Mouse (Mus musculus): ENCODE measurements around the gene Bean1. TPM values are rescaled to one million over a fixed set of nuclear protein-coding genes. Genes with fewer than 3 reads are reported as not detected.

Bean1 gene
- 1 to 10 TPM; 4.6 to 7.2 TPM for total RNA-seq (2021)
- 12.1 and 17.6 TPM in 2 replicates for polyA plus RNA-seq (2012; rRNA removed)
- long read RNA-seq, partial matches to known transcripts = 0 of 2 reads
- long read RNA-seq, other reads (novel, unspliced or antisense) = 1 of 2 reads

- DNase-seq = peak; percentile 76
Observed at GRCm38 (mm10) chr8:104170118-104171049, at the start of gene Bean1. Bean1 (plus strand) TSS chr8:104170442.

DNA sequence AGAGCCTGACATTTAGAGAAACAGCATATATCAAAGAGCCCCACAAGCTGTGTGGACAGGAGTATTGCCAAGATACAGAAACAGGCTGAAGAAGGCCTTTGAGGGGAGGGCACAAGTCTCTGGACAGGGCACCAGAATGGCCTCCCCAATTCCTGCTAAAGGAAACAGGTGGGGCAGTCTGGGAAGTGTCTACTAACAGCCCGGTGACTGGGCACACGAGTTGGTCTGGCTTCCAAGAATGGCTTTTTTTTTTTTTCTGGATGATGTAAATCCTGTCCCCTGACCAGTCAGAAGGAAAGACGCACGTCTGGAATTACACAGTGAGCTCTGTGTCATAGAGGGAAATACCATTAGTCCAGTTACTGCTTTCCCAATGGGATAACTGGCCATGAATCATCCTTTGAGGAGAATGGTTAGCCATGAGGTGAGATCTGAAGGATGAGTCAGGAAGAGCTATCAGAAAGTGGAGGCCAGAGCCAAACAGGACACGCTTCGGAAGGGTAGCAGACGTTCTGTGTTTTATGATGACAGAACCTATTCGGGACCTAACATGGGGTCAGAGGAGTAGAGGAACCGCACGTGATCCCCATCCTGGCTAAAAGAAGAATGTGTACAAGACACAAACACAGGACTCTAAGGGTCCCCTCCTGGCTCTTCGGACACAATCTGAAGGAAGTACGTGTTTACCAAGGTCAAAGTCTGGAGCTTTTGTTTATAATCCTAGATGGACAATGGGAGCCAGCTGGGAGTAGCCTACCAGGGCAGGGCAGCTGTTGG, 48.4 kb upstream of the Bean1 start:
- peak; percentile 45 for DNase-seq

DNA sequence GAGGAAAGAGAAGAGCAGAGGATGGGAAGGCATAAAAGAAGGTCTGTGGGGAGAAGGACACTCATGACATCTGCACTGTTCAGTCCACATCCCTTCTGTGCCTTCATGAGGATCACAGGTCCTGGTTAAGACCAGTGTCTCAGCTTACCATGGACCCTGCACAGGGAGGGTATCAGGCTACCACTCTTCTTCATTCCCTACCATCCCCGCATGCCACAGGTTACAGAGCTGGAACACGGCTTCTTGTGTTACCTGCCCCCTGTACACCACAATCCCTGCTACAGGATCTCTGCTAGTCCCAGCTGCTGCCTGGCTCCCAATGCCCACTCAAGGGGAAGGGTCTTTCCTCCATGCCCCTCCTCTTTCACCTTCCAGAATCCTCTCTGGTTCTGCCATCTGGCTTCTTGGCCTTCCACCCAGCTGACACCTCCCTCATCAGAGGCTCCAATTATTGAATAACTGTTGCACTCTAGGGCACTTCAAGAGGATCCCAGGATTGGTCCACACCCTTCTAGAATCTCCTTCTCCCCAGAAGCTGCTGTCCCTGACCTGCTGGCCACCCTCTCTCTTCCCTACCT, 47.1 kb upstream of the Bean1 start:
- DNase-seq = no peak

GRCm38 (mm10) chr8:104124534-104124933, 45.7 kb upstream of the Bean1 start:
- DNase-seq = no peak

DNA sequence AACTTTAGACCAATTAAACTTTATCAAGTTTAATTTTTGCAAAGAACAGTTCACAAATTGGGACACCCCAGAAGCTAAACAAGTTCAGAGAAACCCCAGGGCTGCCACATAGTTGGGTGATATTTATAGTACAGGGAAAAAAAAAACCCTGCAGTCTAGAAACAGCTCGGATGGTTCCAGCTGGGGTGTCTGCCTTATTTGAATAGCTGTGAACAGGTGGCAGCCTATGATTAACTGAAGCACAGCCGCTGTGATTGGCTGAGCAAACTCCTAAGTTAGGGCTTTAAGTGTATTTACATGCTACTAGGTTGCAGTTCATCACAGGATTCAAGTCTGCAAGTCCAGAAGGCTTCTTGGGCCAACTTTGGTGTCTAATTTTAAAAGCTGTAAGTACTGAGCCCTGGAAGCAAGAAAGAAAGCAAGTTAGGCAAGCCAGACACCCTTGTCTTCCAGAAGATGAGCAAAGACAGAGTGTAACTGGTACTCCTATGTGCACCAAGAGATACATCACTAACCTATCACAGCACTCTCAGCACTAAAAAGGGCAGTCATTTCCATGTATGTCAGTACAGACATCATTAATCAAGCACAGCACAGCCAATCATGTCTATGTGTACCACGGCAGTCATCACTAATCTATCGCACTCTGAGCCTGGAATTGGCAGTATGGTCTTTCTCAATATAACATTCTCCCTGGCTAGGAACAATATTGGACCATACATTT, 42.9 kb upstream of the Bean1 start:
- no peak for DNase-seq

GRCm38 (mm10) chr8:104130916-104131315, 39.3 kb upstream of the Bean1 start:
- no peak for DNase-seq

GRCm38 (mm10) chr8:104131414-104131975, 38.7 kb upstream of the Bean1 start:
- no peak for DNase-seq

GRCm38 (mm10) chr8:104134521-104134920, 35.7 kb upstream of the Bean1 start:
- DNase-seq = no peak

DNA sequence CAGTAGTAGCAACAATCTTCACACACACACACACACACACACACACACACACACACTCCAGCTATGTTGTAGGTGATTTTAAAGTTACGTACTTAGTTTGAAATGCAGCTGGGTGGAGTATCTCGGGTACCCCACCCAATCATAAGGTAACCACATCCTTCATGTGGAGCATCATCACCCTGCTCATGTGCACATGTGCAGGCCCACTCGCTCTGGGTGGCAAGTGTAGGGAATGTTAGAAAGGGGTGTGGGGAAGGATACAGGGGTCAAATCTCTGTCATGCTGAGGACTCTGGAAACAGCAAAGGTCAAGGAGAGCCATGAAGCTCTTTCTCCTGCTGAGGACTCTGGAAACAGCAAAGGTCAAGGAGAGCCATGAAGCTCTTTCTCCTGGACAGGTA, 34.0 kb upstream of the Bean1 start:
- DNase-seq = no peak

DNA sequence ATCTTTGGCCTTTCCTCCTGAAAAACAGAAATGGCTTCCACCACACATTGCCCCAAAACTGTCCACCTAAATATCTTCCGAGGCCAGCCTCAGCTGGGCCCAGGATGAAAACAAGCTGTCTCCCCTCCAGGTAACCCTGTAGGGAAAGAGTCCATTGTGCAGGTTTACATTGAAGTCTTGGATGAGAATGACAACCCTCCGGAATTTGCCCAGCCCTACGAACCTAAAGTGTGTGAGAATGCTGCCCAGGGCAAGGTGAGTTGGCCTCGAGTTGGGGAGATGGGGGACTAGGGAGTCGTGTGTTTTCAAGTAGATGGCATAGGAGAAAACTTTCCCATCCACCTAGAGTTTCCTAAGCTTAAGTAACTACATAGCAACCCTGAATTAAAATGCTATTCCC, 32.6 kb upstream of the Bean1 start:
- DNase-seq = no peak

DNA sequence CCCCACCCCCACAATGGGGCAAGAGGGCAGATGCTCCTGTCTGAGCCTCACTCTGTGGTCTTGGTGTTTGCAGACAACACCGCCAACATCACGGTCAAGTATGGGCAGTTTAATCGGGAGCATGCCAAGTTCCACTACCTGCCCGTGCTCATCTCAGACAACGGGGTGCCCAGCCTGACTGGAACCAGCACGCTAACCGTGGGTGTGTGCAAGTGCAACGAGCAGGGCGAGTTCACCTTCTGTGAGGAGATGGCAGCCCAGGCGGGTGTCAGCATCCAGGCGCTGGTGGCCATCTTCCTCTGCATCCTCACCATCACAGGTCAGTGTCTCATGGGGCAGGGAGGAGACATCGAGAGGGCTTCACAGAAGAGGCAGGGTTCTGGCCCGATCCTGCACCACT, 29.6 kb upstream of the Bean1 start:
- no peak for DNase-seq

GRCm38 (mm10) chr8:104142415-104142814, 27.8 kb upstream of the Bean1 start:
- DNase-seq = no peak

DNA sequence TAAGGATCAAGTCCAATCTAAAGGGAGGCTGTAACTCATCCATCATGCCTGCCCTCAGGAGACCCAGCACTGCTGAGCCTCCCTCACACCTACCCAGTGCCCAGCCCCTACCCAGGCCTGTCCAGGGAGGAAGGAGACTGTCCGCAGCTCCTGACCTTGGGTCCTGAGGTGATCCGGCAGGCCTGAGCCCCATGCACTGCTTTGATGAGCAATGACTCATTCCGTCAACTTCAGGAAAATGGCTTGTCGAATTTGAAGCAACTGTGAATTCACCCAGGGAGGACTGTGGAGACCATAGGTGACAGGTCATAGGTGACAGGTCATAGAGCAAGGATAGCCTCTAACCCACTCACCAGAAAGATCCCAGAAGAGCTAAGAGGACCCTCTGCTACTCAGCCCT, 26.9 kb upstream of the Bean1 start:
- peak; percentile 27 for DNase-seq

DNA sequence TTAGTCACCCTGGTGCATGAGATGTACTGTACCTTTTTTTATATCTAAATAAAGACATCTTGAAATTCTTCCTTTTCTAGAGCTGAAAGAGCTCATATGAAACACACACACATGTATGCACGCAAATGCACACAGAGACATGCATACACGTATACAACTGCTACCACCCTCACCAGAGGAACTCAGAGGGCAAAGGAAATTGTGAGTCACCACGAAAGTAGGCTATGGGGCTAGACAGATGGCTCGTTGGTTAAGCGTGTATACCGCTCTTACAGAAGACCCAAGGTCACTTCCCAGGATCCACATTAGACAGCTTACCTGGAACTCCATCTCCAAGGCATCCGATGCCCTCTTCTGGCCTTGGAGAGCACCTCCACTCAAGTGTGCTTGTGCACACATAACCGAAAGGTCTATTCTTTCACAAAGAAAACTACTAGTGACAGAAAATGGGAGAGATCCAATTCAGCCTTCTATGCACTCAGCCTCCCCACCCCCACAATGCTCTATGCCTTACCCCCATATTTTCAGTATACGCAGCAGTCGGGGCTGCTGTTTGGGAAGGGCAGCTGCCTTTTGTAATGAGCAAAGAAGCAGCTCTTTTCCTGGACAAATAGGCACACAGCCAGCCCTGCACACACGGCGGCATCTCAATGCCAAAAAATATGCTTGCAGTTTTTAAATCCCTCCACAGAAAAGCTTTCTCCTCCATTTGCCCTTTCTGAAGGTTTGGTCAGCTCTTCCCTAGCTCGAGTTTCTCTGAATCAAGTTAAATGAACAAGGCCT, 25.6 kb upstream of the Bean1 start:
- DNase-seq = no peak

DNA sequence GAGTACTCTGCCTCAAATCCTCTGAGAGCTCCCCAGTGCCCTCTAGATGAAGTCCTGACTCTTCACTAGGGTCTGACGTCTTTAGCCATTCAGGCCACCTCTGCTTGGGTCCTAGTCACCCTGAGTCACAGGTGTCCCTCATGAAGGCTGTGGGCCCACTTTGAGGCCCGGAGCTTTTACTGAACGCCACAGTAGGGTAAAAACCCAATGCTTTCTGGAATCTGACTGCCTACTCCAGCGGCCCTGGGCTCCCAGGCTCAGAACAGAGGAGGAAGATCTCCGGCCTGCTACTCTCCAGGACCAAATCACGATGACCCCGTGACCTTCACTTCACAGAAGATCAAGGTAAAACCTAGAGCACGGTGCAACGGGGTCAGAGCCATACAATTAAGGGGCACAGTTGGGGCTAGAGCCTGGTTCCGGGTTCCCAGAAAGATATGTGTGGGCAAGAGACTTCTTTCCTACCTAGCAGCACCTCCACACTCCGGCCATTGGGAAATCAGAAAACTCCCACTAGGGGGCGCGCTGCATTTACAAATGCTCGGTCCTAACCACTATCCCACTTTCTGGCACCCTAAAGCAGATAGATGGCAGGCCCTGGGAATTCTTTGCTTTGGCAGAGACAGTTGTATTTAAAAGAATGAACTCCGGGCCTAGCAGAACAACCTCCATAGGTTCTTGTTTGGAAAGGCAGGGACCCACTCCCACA, 24.1 kb upstream of the Bean1 start:
- DNase-seq = peak; percentile 87

GRCm38 (mm10) chr8:104146717-104147494, 23.3 kb upstream of the Bean1 start:
- no peak for DNase-seq

GRCm38 (mm10) chr8:104147947-104148346, 22.3 kb upstream of the Bean1 start:
- no peak for DNase-seq

GRCm38 (mm10) chr8:104160731-104161130, 9.5 kb upstream of the Bean1 start:
- no peak for DNase-seq

DNA sequence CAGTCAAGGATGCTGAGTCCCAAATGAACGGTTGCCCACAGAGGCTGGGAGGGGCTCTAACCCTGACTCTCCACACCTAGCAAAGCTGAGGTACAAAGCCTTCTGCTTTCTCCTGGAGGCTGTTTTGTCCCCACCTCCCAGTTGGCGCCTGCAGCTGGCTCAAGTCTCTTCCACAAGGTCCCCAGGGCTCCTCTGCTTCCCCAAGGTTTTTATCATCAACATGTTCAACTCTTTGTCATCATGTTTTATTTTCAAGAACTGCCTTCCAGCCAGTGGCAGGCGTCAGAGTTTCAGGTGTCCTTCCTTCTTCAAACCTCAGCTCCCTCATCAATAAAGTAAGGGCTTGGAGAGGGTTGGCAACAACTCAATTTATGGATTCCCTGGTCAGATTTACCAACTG, 781 bp upstream of the Bean1 start:
- DNase-seq = no peak

Data from adrenal gland, adult 2 months (tissue).